Mouse (Mus musculus) heart, embryonic 10.5 days (tissue): ENCODE measurements around the gene Slc10a7. TPM values are rescaled to one million over a fixed set of nuclear protein-coding genes. Genes with fewer than 3 reads are reported as not detected.

ENCODE experiments used
- DNase-seq: peaks from one replicate; pipeline ENCODE4 v3.0.0-alpha.2; 2017; ENCODE audit warnings: low spot score
- H3K27ac ChIP-seq: fragments of 300-500 bp; sonication (generic); 2 replicates; pipeline ENCODE4 v1.5.1; 2016; ENCODE audit warnings: mild to moderate bottlenecking
- H3K27me3 ChIP-seq: fragments of 300-500 bp; sonication (generic); 2 replicates; pipeline ENCODE4 v1.6.1; 2016; ENCODE audit warnings: mild to moderate bottlenecking; ENCODE audit not compliant: poor library complexity, insufficient read depth, severe bottlenecking
- H3K36me3 ChIP-seq: fragments of 300-500 bp; sonication (generic); 2 replicates; pipeline ENCODE4 v1.6.1; 2016; ENCODE audit warnings: mild to moderate bottlenecking, moderate library complexity
- H3K4me1 ChIP-seq: fragments of 300-500 bp; sonication (generic); 2 replicates; pipeline ENCODE4 v1.6.1; 2016; ENCODE audit warnings: mild to moderate bottlenecking
- H3K4me3 ChIP-seq: fragments of 300-500 bp; sonication (generic); 2 replicates; pipeline ENCODE4 v1.5.1; 2016; ENCODE audit warnings: mild to moderate bottlenecking, moderate library complexity
- H3K9me3 ChIP-seq: fragments of 300-500 bp; sonication (generic); 2 replicates; pipeline ENCODE4 v1.6.1; 2016; ENCODE audit warnings: mild to moderate bottlenecking, moderate library complexity
- WGBS: fragments of 180-500 bp; shearing (Covaris S2); methylation state at CpG from one replicate; pipeline ENCODE4 v1.1.7; 2016; 5-methylcytosine and 5-hydroxymethylcytosine counted together
- polyA plus RNA-seq: library from polyadenylated mRNA; unstranded; fragments of >200 nt; fragmentation: Nextera tagmentation; extraction: Ambion mirVana; gene quantifications from 2 replicates; pipeline ENCODE4 v1.2.1, GENCODE M21; 2016

The Slc10a7 gene
- polyA plus RNA-seq, 1 experiment from 2014 or later = 9.2 TPM

GRCm38 (mm10) chr8:78719279-78720040 lies 210.3 kb downstream of the Slc10a7 start:
- H3K27ac ChIP-seq = no peak overlapping the region; the same call in 1 of the 2 replicates
- peaks cover 42% of the 10 kb centered on the region for H3K4me1 ChIP-seq
- 78% methylated on average over 10 of the region's 10 CpGs for WGBS
- no peak overlapping the region for H3K4me3 ChIP-seq
- H3K36me3 ChIP-seq = peaks cover 7% of the 10 kb centered on the region; the same call in 1 of the 2 replicates
- no peaks in the 10 kb centered on the region for H3K9me3 ChIP-seq
- DNase-seq = no peak
- no peaks in the 10 kb centered on the region for H3K27me3 ChIP-seq

DNA sequence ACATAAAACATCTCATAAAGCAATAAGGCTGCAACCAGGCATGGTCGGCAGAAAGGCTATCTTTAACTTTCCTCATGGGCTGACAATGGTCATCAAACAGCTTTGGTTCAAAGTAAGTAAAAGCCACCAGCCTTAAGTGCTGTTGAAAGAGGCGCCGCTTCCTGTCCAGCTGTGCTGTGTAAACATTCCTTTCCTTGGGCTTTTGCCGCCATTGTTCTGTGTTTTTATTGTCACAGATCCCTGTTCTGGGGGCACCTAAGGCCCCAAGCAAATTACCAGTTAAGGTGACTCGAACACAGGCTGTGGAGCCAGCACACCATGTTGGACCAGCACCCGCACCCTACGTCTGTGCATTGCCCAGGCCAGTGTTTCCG lies 210.9 kb downstream of the Slc10a7 start:
- H3K4me3 ChIP-seq = no peak overlapping the region
- H3K36me3 ChIP-seq = peaks cover 7% of the 10 kb centered on the region; the same call in 1 of the 2 replicates
- H3K9me3 ChIP-seq = no peaks in the 10 kb centered on the region
- peak overlapping the region; percentile 70; the same call in 1 of the 2 replicates for H3K27ac ChIP-seq
- DNase-seq = no peak
- no peaks in the 10 kb centered on the region for H3K27me3 ChIP-seq
- H3K4me1 ChIP-seq = peaks cover 38% of the 10 kb centered on the region
- 52% methylated on average over 8 of the region's 8 CpGs for WGBS

GRCm38 (mm10) chr8:78721576-78721975 lies 212.4 kb downstream of the Slc10a7 start:
- no peak overlapping the region for H3K4me3 ChIP-seq
- WGBS = 64% methylated on average over 5 of the region's 5 CpGs
- no peaks in the 10 kb centered on the region for H3K27me3 ChIP-seq
- peak overlapping the region; percentile 70 for H3K27ac ChIP-seq
- no peak for DNase-seq
- H3K4me1 ChIP-seq = peaks cover 27% of the 10 kb centered on the region
- peaks cover 7% of the 10 kb centered on the region; the same call in 1 of the 2 replicates for H3K36me3 ChIP-seq
- no peaks in the 10 kb centered on the region for H3K9me3 ChIP-seq

DNA sequence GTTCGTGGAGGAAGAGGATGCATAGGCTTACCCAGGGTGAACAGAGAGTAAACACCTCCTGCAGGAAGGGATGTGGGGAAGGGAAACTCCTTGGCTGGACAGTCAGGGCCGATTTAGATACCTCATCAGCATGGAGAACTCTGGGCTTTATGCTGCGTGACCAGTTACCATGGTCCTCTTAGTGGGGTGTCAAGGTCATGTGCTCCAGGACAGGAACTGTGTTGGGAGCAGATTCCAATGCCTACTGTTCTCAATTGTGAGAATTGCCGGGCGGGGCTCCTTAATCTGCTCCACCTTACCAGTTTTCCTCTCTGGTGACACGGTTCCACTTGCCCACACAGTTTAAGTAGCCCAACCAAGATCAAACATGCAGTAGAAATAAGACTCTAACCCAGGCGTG lies 213.1 kb downstream of the Slc10a7 start:
- Histone ChIP-seq H3K4me1 (peaks cover 30% of the 10 kb centered on the region), H3K36me3 (peaks cover 7% of the 10 kb centered on the region; the same call in 1 of the 2 replicates), H3K27me3 (no peaks in the 10 kb centered on the region), H3K4me3 (no peak overlapping the region), H3K27ac (peak overlapping the region; percentile 49), H3K9me3 (no peaks in the 10 kb centered on the region)
- no peak for DNase-seq
- WGBS = 81% methylated on average over 7 of the region's 7 CpGs

DNA sequence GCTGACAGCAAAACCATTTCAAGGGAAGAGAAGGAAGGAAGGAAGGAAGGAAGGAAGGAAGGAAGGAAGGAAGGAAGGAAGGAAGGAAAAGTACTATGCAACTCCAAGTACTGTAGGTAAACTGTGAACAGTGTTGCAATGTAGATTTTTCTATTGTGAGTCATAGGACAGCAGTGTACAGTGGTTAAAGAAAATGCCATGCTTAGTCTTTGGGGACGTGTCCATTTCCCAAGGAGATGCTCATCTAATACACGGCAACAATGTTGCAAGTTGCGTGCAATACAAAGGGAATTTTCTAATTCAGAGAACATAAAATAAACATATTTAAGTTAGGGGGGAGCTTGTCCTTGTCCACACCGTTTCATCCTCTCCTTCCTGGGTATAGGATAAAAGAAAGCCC lies 215.7 kb downstream of the Slc10a7 start:
- 91% methylated on average over 4 of the region's 4 CpGs for whole genome bisulfite sequencing
- DNase-seq = no peak
- H3K9me3 ChIP-seq = no peaks in the 10 kb centered on the region
- peaks cover 36% of the 10 kb centered on the region for H3K4me1 ChIP-seq
- H3K4me3 ChIP-seq = no peak overlapping the region
- H3K27me3 ChIP-seq = no peaks in the 10 kb centered on the region
- peaks cover 8% of the 10 kb centered on the region; the same call in 1 of the 2 replicates for H3K36me3 ChIP-seq
- no peak overlapping the region for H3K27ac ChIP-seq

DNA sequence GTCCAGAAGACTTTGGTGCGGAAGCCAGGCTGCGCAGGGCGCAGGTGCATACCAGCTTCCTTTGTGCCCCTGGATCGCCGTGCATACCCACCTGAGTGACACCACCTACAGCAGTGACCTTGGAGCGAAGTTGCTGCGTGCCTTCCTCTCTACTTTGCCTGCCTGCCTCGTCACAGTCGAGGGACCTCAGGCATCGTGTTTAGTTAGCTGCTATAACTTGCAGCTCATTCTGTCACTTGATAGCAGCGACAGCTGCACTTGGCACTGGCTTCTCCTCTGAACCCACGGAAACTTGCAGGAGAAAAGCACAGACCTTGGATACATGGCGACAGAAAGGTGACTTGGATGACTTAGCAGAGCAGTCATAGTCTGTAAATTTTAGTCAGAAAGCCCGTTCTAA lies 219.1 kb downstream of the Slc10a7 start:
- Histone ChIP-seq H3K4me1 (peaks cover 14% of the 10 kb centered on the region), H3K27me3 (no peaks in the 10 kb centered on the region), H3K36me3 (peaks cover 26% of the 10 kb centered on the region), H3K27ac (no peak overlapping the region), H3K9me3 (no peaks in the 10 kb centered on the region), H3K4me3 (no peak overlapping the region)
- 77% methylated on average over 14 of the region's 14 CpGs for WGBS
- no peak for DNase-seq

- 76% methylated on average over 7 of the region's 7 CpGs for WGBS
- no peak for DNase-seq
- no peak overlapping the region for H3K4me3 ChIP-seq
- peaks cover 26% of the 10 kb centered on the region for H3K36me3 ChIP-seq
- H3K4me1 ChIP-seq = peaks cover 18% of the 10 kb centered on the region
- H3K27ac ChIP-seq = no peak overlapping the region
- no peaks in the 10 kb centered on the region for H3K9me3 ChIP-seq
- H3K27me3 ChIP-seq = no peaks in the 10 kb centered on the region
These were observed 223.3 kb downstream of the Slc10a7 start for GRCm38 (mm10) chr8:78732410-78732809.

DNA sequence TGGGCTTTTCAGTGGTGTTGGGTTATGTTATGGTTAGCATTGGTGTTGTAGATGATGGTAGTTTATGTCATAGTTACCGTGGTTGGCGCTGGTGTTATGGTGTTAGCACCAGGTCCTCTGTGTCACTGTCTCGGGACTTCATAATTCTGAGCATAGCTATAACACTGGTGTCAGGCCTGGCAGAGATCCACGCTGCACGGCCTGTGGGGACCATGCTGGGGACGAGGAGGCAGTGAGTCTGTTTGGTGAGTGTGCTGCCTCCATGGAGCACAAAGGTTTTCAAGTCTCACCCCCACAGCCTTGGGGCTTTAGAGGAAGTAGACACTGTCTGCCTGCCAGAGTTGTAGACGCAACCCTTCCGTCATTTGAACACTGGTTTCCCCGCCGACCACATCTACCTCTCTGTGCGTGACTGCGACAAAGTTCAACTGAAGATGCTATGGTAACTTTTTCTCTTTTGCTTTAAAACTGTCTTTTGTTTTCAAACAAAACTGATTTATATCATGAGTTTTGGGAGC lies 223.9 kb downstream of the Slc10a7 start:
- Histone ChIP-seq H3K4me1 (peaks cover 17% of the 10 kb centered on the region), H3K27ac (no peak overlapping the region), H3K27me3 (no peaks in the 10 kb centered on the region), H3K4me3 (no peak overlapping the region), H3K36me3 (peaks cover 25% of the 10 kb centered on the region), H3K9me3 (no peaks in the 10 kb centered on the region)
- 90% methylated on average over 12 of the region's 12 CpGs for WGBS
- DNase-seq = no peak

DNA sequence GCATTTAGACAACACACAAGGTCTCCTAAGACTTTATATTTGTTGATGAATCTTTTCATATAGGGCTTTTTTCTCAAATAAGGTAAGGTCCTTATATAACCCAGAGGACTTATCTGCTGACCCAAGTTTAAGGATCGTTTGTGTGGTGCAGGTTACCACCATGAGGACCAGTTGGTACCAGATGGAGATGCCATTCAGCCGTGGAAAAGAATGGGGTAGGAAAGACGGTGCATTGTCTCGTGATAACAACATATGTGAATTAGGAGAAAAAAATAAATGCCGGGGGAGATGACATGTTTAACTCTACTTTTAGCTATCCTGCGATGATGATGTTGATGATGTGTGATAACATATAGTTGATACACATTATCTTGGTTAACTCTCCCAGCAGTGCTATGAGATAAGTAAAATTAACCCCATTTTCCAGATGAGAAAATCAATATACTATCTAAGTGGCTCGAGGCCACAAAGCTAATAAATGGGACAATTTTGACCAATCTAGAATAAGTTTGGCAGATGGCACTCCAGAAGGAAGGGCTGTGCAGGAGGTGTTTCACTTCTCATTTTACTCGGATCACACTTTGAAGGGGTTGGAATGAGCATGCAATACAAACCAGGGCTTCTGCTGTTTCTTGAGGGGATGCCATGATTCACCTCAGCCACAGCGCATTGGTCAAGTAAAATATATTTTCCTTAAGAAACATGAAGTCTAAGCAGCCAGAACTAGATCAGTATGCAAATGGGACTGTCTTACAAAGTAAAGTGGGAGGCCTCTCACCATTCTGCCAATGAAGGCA lies 225.8 kb downstream of the Slc10a7 start:
- Histone ChIP-seq H3K4me1 (peaks cover 18% of the 10 kb centered on the region), H3K27me3 (no peaks in the 10 kb centered on the region), H3K4me3 (no peak overlapping the region), H3K36me3 (peaks cover 17% of the 10 kb centered on the region), H3K27ac (no peak overlapping the region), H3K9me3 (no peaks in the 10 kb centered on the region)
- WGBS = 90% methylated on average over 9 of the region's 9 CpGs
- no peak for DNase-seq

DNA sequence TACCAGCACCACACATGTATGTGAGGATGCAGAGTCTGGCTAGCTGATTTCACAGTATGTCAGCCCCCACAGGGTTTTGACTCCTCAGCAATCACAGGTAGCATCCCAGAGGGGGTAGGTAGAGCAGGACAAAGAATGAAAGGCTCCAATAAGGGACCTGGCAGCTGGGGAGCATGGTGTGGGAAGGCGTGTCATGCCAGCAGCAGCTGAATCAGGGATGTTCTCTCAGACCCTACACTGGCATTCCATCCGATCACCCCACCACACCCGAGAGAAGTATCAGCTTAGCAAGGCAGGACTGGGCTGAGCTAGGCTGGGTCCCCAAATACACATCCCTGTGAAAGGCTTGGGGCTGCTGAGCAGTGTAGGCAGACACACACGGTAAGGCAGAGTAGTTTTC lies 229.2 kb downstream of the Slc10a7 start:
- peaks cover 45% of the 10 kb centered on the region for H3K4me1 ChIP-seq
- no peaks in the 10 kb centered on the region for H3K36me3 ChIP-seq
- WGBS = 75% methylated on average over 4 of the region's 4 CpGs
- H3K4me3 ChIP-seq = no peak overlapping the region
- DNase-seq = no peak
- H3K27ac ChIP-seq = peak overlapping the region; percentile 36; the same call in 1 of the 2 replicates
- no peaks in the 10 kb centered on the region for H3K9me3 ChIP-seq
- no peaks in the 10 kb centered on the region for H3K27me3 ChIP-seq

GRCm38 (mm10) chr8:78740936-78741335 lies 231.8 kb downstream of the Slc10a7 start:
- no peak overlapping the region for H3K4me3 ChIP-seq
- peak overlapping the region; percentile 89 for H3K27ac ChIP-seq
- H3K9me3 ChIP-seq = no peaks in the 10 kb centered on the region
- H3K27me3 ChIP-seq = no peaks in the 10 kb centered on the region; the same call in 1 of the 2 replicates
- H3K36me3 ChIP-seq = no peaks in the 10 kb centered on the region
- 23% methylated on average over 6 of the region's 6 CpGs for WGBS
- H3K4me1 ChIP-seq = peaks cover 45% of the 10 kb centered on the region
- no peak for DNase-seq

DNA sequence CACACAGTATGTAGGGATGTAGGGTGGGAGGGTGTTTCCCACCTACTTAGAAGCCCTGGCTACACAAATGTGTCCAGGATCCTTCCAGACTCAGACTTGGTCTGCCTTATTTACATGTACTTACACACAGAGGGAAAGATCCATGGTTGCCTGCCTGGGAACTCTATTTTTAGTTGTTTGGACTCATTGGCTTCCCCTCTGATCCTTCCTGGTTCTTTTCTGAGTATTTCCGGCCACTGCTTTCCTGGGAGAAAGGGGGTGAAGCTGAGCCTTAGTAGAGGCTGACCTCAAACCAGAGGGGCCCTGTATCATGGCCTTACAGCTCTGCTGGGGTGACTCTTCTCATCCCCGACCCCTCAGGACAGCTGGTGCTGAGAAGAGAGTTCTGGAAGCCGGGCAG lies 232.3 kb downstream of the Slc10a7 start:
- WGBS = 68% methylated on average over 3 of the region's 3 CpGs
- peak overlapping the region; percentile 89 for H3K27ac ChIP-seq
- no peak overlapping the region for H3K4me3 ChIP-seq
- no peaks in the 10 kb centered on the region for H3K9me3 ChIP-seq
- H3K36me3 ChIP-seq = no peaks in the 10 kb centered on the region
- no peaks in the 10 kb centered on the region; the same call in 1 of the 2 replicates for H3K27me3 ChIP-seq
- H3K4me1 ChIP-seq = peaks cover 45% of the 10 kb centered on the region
- DNase-seq = no peak

- H3K36me3 ChIP-seq = no peaks in the 10 kb centered on the region
- H3K9me3 ChIP-seq = no peaks in the 10 kb centered on the region
- no peaks in the 10 kb centered on the region; the same call in 1 of the 2 replicates for H3K27me3 ChIP-seq
- peaks cover 43% of the 10 kb centered on the region for H3K4me1 ChIP-seq
- DNase-seq = no peak
- 37% methylated on average over 3 of the region's 3 CpGs for WGBS
- H3K4me3 ChIP-seq = no peak overlapping the region
- H3K27ac ChIP-seq = peak overlapping the region; percentile 89
These were observed 232.8 kb downstream of the Slc10a7 start for GRCm38 (mm10) chr8:78741965-78742364.
